Mouse (Mus musculus): ENCODE data around the gene Npas2. TPM values are rescaled to one million over a fixed set of nuclear protein-coding genes. Genes with fewer than 3 reads are reported as not detected.

Gene Npas2
- polyA plus RNA-seq, 1 experiment: 0.77 TPM

DNA sequence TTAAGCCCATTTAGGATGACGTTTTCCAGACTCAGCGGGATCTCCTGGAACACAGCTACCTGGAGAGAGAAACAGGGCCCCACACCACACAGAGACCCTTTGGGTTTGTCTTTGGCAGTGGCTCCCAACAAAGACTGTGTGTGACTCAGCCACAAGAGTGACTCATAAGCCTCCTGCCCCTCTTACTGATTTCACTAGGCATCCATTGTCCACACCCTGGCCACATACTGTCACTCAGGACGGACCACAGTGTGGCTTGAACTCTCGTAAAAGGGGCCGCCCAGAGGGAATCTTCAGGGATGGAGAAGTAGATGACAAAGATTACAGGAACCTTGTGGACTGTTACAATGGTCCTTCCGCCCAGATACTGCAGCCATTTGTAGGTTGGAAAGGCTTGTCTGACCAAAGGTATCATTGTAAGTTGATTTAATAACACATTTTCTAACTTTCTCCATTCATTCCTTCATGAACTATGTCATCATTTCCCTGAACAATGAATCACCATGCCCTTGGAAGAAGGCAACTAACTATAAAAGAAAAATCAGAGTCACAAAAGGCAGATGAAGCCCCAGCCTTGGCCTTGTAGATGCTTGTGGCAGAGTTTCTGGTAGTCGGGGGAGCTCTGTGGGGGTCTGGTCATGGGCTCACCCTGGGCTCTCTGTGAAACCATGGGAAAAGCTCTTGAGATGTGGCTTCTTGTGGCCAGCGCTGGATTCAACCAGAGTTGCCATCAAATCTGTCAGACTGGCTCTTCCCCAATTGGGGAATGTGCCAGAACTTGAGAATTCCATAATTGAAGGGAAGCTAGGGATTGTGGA, 63.2 kb downstream of the Npas2 start:
- peak; percentile 67 for DNase-seq (ENCODE audit: low read depth)

DNA sequence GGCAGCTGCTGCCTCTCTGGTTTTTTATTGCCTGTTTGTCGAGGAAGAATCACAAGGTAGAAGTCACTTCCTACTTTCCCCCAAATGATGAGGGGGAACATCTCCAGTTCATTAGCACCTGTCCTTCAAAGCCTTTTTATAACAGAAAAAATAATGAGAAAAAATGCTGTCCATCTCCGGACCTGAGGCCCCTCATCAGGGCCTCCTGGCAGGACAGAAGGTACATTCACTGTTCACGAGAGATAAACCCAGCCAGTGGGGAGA, 63.7 kb downstream of the Npas2 start:
- no peak for TF ChIP-seq POLR2A (IDR thresholded peaks at IDR 0.05; ENCODE audit: borderline replicate concordance, extremely low read depth, insufficient read depth, insufficient read length, poor library complexity, severe bottlenecking)
- no peak for TF ChIP-seq CTCF (IDR thresholded peaks at IDR 0.05; ENCODE audit: borderline replicate concordance, extremely low read depth, insufficient read depth, insufficient read length)
- DNase-seq (ENCODE audit: low read depth): no peak

More for the DNA sequence above, 63.2 kb downstream of the Npas2 start:
- no peak for TF ChIP-seq CTCF (IDR thresholded peaks at IDR 0.05; ENCODE audit: borderline replicate concordance, extremely low read depth, insufficient read depth, insufficient read length)

DNA sequence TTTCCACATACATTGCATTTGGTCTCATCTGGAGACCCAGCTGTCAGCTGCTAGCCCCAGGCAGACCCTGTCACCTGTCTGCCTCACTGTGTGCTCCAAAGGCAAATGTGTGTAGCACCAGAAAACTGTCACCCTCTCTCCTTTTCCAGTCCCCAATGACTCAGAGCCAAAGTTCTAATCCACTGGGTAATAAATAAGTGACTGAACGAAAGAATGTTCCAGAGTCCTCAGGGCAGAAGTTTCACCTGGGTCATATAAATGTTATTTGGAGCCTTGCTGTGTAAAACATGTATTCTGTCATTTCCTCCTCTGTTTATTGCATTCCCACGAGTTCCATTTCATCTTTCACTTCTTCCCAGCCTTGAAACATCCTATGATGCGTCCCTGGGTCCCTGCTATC, 66.1 kb downstream of the Npas2 start:
- DNase-seq (ENCODE audit: low read depth): no peak
- no peak for TF ChIP-seq POLR2A (IDR thresholded peaks at IDR 0.05; ENCODE audit: borderline replicate concordance, extremely low read depth, insufficient read depth, insufficient read length, poor library complexity, severe bottlenecking)
- no peak for TF ChIP-seq CTCF (IDR thresholded peaks at IDR 0.05; ENCODE audit: borderline replicate concordance, extremely low read depth, insufficient read depth, insufficient read length)

DNA sequence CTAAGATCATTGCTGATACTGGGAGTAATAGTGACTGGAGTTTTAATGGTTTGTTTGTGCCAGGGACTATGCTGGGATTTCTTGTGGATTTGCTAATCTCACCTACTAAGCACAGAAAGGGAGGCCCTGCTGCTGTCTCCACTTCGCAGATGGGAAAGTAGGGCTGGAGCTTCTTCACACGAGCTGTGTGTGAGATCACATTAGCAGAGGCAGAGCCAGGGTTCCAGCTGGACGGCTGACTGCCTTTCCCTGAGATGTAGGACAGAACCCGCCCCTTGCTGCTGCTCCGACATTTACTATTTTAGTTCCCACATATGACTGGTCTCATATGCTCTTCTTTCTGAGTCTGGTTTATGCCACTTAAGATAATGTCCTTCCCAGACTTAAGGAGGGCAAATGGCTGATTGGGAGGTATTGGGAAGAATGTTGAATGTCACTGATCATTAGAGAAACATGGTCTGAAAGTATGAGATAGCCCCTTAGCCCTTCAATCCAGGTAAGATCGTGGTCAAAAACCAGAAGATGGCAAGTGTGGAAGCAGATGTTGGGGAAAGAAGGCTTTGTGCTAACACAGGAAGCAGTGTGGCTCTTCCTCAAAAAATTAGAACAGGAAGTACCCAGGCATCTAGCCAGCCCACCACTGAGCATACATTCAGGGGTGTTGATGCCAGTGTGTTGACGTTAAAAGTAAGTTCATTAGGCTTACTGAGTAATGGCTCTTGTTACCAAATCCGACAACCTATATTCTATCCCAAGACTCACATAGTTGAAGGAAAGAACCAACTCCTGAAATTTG, 66.8 kb downstream of the Npas2 start:
- no peak for DNase-seq (ENCODE audit: low read depth)
- TF ChIP-seq POLR2A (IDR thresholded peaks at IDR 0.05; ENCODE audit: borderline replicate concordance, extremely low read depth, insufficient read depth, insufficient read length, poor library complexity, severe bottlenecking) (no peak), CTCF (IDR thresholded peaks at IDR 0.05; ENCODE audit: borderline replicate concordance, extremely low read depth, insufficient read depth, insufficient read length) (no peak)

DNA sequence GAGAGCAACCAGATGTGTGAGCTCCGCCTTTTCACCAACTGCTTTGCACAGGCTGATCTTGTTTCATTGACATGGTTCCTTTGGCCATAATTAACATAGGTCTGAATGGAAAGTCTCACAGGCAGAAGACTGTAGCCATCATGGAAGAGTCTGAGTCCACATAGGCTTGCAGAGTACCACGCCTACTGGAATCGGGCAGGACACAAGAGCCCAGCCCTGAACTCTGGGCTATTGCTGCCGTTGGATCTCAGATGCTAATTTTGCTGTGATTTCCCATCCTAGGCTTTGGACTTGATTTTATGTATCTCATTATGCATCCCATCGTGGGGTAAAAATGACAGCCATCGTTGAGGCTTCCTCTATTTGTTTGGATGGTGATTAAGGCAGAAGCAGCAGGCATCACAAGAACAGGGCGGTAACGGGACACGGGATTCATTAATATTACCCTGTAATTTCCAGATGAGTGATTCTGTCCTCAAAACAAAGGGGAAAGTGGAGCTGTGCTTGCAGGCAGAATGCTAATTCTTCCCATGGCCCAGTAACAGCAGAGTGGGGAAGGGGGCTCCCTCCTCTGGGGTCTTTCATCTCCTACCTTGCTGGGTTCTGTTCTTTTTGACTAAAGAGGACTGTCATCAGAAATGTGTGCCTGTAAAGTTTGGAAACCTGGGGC, 73.4 kb downstream of the Npas2 start:
- TF ChIP-seq POLR2A (IDR thresholded peaks at IDR 0.05; ENCODE audit: borderline replicate concordance, extremely low read depth, insufficient read depth, insufficient read length, poor library complexity, severe bottlenecking): no peak
- TF ChIP-seq CTCF (IDR thresholded peaks at IDR 0.05; ENCODE audit: borderline replicate concordance, extremely low read depth, insufficient read depth, insufficient read length): no peak
- peak; percentile 80 for DNase-seq (ENCODE audit: low read depth)

DNA sequence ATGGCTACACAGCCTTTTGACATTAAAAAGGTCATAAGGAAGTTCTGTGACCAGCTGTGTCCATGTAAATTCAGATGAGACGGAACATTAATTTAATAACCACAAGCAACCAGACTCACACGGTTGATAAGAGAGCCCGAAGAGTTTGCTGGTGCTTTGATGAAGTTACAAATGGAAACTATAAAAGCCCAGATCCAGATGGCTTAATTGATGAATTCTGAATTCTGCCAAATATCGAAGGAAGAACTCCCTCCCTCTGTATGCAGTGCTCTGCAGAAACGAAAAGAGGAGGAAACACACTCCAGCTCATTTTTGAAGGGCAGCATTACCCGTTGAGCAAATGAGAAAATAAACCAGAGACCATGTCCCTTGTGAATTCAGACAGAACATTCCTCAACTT, 79.4 kb downstream of the Npas2 start:
- no peak for DNase-seq (ENCODE audit: low read depth)
- TF ChIP-seq POLR2A (IDR thresholded peaks at IDR 0.05; ENCODE audit: borderline replicate concordance, extremely low read depth, insufficient read depth, insufficient read length, poor library complexity, severe bottlenecking) (no peak), CTCF (IDR thresholded peaks at IDR 0.05; ENCODE audit: borderline replicate concordance, extremely low read depth, insufficient read depth, insufficient read length) (no peak)

DNA sequence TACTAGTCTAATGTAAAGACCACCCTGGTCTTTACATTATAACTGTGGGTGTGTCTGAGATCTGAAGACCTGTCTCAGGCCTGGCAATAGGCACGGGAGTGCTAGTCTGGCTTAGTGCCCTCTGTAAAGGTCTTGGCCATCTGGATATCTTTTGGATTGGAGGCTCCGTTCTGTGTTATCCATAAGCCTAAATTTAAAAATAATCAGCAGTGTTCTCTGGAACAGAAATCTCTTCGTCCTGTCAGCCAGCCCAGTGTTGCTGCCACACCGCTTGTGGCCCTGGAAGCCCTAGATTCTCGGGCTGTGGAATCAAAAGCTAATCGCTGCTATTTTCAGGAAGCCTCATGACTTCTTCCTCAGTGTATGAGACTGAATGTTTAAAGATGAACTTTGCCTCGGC, 86.9 kb downstream of the Npas2 start:
- DNase-seq (ENCODE audit: low read depth): no peak
- no peak for TF ChIP-seq POLR2A (IDR thresholded peaks at IDR 0.05; ENCODE audit: borderline replicate concordance, extremely low read depth, insufficient read depth, insufficient read length, poor library complexity, severe bottlenecking)
- no peak for TF ChIP-seq CTCF (IDR thresholded peaks at IDR 0.05; ENCODE audit: borderline replicate concordance, extremely low read depth, insufficient read depth, insufficient read length)

DNA sequence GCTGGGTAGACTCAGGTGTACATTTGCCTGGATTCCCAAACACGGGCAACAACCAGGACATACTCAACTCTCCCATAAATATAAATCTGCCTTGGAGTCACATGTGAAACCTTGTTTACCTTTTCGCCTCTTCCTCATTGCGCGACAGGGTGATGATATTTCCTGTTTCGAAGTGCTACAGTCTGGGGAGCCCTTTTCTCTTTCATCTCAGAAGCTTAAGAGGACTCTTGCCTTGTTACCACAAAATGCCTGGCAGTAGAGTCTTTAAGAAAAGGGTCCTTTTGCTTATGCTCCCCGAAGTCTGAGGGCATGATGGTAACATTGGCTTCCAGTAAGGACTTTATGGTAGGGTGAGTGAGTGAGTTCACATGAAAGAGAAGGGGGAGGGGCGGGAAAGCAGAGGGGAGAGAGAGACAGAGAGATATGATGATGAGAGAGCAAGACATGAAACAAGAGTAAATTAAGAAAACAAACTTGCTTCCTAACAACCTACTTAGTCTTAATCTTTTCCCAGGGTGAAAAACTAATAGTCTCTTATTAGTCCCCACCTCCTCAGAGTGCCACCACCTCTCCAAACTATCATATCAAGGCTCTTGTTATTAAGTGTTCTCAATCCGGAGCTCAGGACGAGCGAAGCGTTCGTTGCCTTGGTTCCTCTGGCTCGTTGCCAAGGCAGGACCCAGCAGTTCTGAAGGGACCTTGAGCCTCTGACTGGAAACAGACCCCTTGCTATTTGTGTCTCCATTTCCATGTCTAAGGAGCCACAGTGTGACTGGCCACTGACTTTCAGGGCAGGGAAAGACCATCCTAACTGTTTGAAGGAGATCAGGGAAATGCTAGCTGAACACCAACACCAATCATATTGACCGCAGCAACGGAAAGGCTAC, 87.7 kb downstream of the Npas2 start:
- TF ChIP-seq POLR2A (IDR thresholded peaks at IDR 0.05; ENCODE audit: borderline replicate concordance, extremely low read depth, insufficient read depth, insufficient read length, poor library complexity, severe bottlenecking) (no peak), CTCF (IDR thresholded peaks at IDR 0.05; ENCODE audit: borderline replicate concordance, extremely low read depth, insufficient read depth, insufficient read length) (no peak)
- peak; percentile 64 for DNase-seq (ENCODE audit: low read depth)

DNA sequence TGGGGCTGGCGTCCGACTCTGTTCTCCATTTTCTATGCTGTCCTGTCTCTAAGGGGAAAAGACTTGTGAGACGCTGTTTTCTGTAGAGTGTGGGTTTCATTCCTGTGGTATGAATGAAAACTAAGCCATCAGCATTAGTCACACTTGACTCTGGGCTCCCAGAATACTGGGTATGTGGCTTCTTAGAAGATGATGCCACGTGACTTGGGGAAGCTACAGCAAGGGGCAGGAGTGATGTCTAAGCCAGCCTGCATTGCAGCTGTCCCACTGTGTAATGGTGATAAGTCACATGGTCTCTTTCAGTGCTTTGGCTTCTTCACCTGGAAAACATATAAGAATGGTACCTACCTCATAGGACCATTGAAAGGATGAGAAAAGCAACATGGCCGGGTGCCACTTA, 88.4 kb downstream of the Npas2 start:
- TF ChIP-seq POLR2A (IDR thresholded peaks at IDR 0.05; ENCODE audit: borderline replicate concordance, extremely low read depth, insufficient read depth, insufficient read length, poor library complexity, severe bottlenecking) (no peak), CTCF (IDR thresholded peaks at IDR 0.05; ENCODE audit: borderline replicate concordance, extremely low read depth, insufficient read depth, insufficient read length) (no peak)
- no peak for DNase-seq (ENCODE audit: low read depth)

DNA sequence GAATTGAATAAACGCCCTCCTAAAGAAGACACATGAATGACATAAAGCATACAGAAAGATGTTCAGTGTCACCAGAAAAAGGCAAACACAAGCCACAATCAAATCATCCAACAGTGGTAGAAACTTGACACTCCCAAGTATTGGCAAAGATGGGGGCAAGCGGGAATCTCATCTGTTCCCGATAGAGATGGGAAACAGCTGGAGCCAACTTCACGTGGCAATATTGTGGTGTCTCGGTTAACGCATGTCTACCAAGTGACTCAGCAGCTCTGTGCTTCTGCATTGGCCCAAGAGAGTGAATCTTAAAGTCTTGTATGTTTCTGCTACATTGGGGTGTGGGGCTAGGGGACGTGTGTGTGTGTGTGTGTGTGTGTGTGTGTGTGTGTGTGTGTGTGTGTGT, 89.8 kb downstream of the Npas2 start:
- no peak for TF ChIP-seq CTCF (IDR thresholded peaks at IDR 0.05; ENCODE audit: borderline replicate concordance, extremely low read depth, insufficient read depth, insufficient read length)
- no peak for TF ChIP-seq POLR2A (IDR thresholded peaks at IDR 0.05; ENCODE audit: borderline replicate concordance, extremely low read depth, insufficient read depth, insufficient read length, poor library complexity, severe bottlenecking)
- no peak for DNase-seq (ENCODE audit: low read depth)

DNA sequence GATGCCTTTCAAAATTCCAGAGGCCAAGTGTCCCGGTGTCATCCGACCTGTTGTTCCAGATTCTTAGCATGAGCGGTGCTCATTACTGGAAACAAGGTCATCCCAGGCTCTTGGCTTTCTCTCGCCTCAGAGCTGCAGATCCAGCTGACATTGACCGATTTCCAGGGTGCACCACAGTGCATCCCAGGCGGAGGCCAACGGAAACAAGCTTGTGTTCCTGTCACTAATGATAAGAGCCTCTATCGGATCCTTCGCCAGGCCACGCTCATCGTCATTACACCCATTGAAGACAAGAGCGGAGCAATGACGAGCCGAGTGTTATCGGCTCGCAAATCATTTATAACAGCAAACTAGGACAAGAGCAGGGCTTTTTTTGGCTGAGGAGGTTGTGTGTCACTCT, 91.3 kb downstream of the Npas2 start:
- DNase-seq (ENCODE audit: low read depth): no peak

More for the DNA sequence above, 91.3 kb downstream of the Npas2 start:
- TF ChIP-seq POLR2A (IDR thresholded peaks at IDR 0.05; ENCODE audit: borderline replicate concordance, extremely low read depth, insufficient read depth, insufficient read length, poor library complexity, severe bottlenecking): no peak
- TF ChIP-seq CTCF (IDR thresholded peaks at IDR 0.05; ENCODE audit: borderline replicate concordance, extremely low read depth, insufficient read depth, insufficient read length): no peak
